Mouse (Mus musculus) layer of hippocampus, postnatal 25 days (tissue): Measurements from ENCODE around the gene Lrrn4cl. TPM values are rescaled to one million over a fixed set of nuclear protein-coding genes. Genes with fewer than 3 reads are reported as not detected.
"Not testable (repeated sequence)": the region's sequence is repeated elsewhere in the genome, so short reads cannot be mapped to it uniquely, and the experiment has no call there.

Source experiments
- DNase-seq, 2 experiments: peaks; one replicate each; pipeline ENCODE4 v3.0.0; 2022; ENCODE audit warnings: mixed read lengths in 2 of 2, low spot score in 1 of 2; ENCODE audit errors: extremely low spot score in 1 of 2
- total RNA-seq, 2 experiments: library from RNA; stranded (reverse); gene quantifications; 2 replicates each; pipeline ENCODE4 v1.2.3; 2021

Gene Lrrn4cl
- total RNA-seq, 2 experiments from 2014 or later = 0.28 to 0.47 TPM

DNA sequence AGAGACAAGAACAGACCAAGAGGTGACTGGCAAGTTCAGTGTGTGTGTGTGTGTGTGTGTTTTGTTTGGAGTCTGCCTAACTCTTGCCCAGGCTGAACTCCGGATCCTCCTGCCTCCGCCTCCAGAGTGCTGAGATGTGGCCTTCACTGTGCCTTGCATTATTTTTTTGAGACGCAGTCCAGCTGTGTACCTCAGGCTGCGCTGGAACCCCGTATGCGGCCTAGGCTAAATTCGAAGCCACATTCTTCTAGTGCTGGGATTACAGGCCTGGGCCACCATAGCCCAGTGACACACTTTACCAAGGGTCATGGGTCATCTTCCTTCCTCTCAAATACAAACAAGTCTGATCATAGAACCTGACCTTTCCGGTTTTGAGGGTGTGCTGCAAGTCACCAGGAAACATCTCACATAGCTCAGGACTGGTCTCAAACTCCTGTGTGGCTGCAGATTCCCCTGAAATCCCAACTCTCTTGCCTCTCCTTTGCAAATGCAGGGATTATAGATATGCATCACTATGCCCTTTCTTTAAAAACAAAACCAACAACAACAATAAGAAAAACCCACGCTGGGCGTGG lies 21.8 kb downstream of the Lrrn4cl start:
- DNase-seq = no peak

DNA sequence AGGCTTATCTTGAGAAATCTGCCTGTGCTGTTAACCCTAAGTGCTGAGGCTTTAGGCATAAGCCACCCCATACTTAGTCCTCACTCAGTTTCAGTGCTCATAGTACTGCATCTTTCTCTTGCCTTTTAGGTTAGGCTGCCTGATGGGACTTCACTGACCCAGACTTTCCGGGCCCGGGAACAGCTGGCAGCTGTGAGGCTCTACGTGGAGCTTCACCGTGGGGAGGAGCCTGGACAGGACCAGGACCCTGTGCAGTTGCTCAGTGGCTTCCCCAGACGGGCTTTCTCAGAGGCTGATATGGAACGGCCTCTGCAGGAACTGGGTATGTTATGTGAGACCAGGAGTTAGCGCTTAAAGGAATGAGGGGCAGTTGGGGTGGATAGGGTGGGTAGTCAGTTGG lies 24.5 kb downstream of the Lrrn4cl start:
- no peak for DNase-seq

DNA sequence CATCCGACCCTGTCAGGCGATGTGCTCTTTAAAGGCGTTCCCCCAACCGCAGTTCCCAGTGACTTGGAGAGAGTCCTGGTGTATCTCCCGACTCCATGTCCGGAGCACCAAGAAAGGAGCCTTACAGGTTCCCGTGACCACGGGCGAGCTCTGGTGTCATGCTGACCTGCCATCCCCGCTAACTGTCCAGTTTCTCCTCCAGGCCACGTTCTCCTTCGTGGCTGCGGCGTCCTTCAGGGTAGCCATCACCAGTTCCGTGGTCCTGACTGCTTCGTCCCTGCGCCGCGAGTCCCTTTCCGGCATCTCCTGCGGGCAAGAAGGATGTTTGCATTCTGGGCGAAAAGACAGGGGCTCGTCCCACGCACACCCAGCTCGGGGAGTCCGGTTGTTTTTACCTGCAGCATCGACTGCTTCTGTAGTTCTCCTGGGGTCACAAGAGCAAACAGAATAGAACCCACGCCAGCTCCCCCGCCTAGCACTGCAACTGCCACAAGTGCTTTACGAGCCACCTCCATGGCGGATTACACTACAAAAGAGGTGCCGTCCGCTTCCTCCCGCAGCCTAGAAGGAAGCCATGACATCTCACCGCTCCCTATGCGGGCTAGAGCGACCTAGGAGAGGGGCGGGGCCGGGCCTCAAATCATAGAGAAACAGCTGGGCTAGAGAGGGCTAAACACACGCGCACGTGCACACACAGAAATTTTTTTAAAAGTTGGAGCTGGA lies 29.9 kb downstream of the Lrrn4cl start, which contains the start of gene Uqcc3:
Gene Uqcc3 (minus strand): TSS at position 613 of the 723 bp plus-strand sequence.
- peak; percentile 78 for DNase-seq

DNA sequence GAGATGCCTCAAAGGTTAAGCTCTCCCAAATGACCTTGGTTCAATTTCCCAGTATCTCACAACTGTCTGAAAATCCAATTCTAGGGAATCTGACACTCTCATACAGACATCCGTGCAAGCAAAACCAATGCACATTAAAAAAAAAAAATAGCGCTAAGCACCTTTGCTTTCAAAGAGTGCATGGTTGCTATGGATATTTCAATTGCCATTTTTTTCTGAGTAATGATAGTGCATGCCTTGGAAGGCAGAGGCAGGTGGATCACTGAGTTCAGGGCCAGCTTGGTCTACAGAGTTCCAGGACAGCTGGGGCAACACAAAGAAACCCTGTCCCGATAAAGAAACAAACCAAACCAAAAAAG lies 30.4 kb downstream of the Lrrn4cl start:
- no peak for DNase-seq

DNA sequence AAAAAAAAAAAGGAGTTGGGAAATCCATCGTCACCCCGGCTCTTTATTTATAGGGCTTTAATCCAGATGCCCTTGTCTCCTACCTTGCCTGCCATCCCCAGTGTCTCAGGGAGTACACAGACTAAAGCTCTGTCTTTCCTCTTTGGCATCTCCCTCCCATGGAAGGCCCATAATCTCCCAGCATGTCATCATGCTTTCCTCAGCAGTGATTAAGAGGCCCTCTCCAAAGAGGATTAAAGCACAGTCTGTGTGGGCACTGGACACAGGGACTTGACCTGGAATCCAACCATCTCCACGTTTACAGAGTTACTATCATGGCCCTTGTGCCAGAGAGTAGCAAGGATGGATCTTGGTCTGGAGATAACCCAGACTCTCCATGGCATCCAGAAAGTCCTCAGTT lies 33.0 kb downstream of the Lrrn4cl start, which contains the start of the genes Lbhd1 and Gm49403:
Gene Lbhd1 (plus strand): TSS at position 117 of the 400 bp plus-strand sequence.
Gene Gm49403 (plus strand): TSS at position 315 of the 400 bp plus-strand sequence.
- DNase-seq = no peak

DNA sequence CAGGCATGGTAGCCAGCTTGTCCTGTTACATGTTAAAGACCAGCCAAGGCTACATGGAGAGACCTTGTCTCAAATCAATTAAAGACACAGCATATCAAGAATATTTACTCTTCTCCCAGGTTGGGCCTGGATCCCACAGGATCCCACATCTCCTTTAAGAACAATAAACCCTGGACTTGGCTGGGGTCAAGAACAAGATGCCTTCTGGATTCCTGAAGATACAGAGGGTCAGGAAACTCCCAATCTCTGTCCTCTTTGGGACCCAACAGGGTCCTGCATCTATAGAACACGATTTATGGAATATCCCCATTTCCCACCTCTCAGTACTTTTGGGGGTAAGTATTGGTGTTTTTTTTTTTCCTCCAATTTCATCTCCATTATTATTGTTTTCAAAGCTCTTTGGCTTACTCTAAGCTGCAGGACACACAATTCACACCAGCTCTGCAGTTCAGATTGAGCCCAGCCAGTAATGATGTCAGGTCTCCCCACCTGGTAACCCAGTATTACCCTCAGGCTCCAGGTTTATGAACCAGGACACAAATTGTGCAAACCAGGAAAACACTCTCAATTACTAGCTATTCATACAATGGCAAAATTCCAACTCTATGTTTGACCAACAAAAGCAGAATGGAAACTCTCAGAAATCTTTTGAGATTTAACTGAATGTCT lies 36.5 kb downstream of the Lrrn4cl start:
- DNase-seq = no peak

DNA sequence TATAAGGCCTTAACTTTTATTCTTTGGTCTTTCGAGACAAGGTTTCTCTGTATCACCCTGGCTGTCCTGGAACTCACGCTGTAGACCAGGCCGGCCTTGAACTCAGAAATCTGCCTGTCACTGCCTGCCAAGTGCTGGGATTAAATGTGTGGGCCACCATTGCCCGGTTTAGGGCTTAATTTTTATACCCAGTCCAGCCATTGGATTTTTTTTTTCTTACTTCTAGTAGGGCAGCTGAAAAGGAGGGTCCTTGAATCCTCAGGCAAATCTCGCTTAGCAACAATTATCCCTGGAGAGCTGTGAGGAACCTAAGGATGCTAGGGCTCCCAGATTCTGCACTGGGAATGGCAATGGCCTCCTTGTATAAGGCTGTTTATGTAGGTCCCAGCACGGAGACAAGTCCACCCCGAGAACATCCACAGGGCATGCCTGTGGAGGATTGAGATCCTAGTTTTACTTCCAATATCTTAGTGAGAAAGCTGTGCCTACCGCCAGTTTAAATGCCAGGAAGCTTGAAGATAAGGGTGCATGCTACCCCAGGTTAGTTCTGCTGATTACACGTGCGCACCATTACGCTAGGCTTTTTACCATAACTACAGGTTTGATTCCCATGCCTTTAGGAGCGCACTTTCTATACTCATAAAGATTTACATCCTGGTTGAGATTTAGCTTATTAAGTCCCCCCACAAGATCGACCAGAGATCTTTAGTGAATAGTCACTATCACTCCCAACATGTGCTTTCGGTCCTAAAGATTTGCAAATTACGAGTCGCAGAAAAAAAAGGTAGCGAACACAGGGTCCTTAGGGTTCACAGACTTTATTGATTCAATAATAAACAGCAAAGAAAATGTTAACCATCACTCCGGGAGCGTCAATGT lies 37.3 kb downstream of the Lrrn4cl start:
- no peak for DNase-seq

DNA sequence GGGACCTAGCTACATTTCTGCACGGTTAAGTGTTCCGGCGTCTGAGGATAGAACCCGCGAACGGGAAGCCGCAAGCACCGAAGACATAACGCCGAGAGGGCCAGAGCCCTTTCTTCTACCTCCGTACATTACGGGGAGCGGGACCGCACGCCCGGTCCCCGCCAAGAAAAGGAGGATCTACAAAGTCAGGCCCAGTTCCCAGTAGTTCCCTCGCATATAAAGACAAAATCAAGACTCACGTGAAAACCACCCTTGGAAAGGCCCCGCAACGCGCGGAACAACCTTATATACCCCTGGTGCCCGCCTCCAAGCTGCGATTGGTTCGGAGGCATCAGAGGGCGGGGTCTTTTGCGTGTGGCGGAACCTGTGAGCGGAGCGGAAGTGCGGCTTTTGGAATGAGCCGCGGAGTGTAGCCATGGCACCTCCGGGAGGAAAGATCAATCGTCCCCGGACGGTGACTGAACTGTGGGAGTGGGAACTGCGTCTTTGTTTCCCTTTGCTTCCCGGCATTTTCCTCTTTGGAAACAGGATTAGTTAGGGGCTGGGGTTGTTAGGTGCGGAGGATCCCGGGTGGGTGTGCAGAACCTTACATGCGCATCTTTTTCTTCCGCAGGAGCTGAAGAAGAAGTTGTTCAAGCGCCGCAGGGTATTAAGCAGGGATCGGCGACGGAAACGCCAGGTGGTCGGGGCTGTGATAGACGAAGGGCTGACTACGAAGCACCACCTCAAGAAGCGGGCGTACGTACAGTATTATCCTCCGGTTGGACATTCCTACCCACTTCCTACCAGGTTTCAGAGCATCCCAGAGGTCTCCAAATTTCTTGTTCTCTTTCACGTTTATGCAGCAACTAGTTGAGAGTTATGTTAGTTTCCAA lies 38.2 kb downstream of the Lrrn4cl start, which contains the start of the genes 1810009A15Rik and Gm49416:
Gene 1810009A15Rik (plus strand): TSS at position 343 of the 875 bp plus-strand sequence.
Gene Gm49416 (plus strand): TSS at position 416 of the 875 bp plus-strand sequence.
- DNase-seq = peak; percentile 81 to 85

DNA sequence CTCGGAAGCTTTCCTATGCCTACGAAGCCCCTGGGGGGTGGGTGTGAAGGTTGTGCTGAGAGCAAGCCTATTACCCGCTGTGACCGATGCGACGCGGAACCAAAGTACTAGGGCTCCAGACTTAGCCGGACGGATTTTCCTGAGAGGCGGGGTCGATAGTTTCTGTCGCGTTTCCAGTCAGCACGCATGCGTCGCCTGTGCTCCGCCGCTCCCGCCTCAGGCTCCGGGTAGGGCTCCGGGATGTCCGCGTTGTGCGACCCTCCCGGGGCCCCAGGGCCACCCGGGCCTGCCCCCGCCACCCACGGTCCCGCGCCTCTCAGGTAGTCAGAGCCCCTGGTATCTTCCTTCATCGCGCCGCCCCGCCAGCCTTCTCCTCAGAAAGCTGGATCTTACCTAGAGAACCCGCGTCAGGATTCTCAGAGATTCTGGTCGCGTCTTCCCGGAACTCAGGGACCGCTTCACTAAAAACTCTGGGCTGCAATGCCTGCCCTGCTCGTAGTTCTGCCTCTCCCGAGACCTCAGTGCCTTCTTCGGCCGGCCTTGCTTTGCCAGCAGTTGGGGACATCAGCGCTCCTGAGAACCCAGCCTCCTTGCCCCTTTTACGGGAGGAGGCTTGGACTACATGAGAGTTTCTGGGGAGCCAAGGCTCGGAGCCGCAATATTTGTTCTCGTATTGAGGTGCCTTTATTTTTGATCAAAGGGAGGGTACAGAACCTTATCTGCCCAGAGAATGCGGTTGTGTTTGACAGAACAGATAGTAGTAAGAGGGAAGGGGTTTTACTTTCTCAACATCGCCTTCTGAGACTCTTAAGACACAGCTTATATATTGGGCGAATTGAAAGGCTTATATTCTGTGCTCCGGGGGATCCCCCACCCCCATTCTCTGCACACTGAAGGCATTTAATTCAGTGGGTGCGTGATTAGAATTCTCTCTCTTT lies 42.5 kb downstream of the Lrrn4cl start, which contains the start of gene Ints5:
Gene Ints5 (plus strand): TSS at position 177 of the 938 bp plus-strand sequence.
- DNase-seq = peak; percentile 79 to 87

DNA sequence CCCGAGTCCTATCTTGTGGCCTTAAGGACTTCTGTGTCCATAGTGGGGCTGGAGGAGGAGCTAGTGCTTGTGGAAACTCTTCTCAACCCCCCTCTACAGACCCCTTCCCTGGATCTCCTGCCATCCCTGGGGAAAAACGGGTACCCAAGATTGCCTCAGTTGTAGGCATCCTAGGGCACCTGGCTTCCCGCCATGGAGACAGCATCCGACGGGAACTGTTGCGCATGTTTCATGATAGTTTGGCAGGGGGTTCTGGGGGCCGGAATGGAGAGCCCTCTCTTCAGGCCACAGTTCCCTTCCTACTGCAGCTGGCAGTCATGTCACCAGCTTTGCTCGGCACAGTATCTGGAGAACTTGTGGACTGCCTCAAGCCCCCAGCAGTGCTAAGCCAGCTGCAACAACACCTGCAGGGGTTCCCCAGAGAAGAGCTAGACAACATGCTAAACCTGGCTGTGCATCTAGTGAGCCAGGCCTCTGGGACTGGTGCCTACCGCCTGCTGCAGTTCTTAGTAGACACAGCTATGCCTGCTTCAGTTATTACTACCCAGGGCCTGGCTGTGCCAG lies 44.9 kb downstream of the Lrrn4cl start:
- no peak for DNase-seq

DNA sequence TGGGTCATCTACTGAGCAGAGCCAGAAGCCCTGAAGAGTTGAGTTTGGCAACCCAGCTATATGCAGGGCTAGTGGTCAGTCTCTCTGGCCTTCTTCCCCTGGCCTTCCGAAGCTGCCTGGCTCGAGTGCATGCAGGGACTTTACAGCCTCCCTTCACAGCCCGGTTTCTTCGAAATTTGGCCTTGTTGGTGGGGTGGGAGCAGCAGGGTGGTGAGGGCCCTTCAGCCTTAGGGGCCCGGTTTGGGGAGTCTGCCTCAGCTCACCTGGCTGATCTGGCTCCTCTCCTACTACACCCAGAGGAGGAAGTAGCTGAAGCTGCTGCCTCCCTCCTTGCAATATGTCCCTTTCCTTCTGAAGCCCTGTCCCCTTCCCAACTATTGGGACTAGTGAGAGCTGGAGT lies 45.7 kb downstream of the Lrrn4cl start:
- not testable (repeated sequence) for DNase-seq

DNA sequence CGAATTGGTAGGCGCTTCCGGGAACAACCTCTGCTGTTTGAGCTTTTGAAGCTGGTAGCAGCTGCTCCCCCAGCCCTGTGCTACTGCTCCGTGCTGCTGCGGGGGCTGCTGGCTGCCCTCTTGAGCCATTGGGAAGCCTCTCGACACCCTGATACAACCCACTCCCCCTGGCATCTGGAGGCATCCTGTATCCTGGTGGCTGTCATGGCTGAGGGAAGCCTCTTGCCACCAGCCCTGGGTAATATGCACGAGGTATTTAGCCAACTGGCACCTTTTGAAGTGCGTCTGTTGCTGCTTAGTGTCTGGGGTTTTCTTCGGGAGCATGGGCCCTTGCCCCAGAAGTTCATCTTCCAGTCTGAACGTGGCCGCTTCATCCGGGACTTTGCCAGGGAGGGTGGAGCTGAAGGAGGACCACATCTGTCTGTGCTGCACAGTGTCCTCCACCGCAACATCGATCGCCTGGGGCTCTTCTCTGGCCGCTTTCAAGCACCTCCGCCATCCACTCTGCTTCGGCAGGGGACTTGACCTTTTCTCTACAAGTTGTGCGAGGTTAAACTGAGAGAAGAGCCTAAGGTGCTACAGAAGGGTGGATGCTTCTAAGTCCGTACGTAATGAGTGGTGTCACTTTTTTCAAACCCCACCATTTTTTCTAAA lies 46.8 kb downstream of the Lrrn4cl start:
- not testable (repeated sequence) for DNase-seq

DNA sequence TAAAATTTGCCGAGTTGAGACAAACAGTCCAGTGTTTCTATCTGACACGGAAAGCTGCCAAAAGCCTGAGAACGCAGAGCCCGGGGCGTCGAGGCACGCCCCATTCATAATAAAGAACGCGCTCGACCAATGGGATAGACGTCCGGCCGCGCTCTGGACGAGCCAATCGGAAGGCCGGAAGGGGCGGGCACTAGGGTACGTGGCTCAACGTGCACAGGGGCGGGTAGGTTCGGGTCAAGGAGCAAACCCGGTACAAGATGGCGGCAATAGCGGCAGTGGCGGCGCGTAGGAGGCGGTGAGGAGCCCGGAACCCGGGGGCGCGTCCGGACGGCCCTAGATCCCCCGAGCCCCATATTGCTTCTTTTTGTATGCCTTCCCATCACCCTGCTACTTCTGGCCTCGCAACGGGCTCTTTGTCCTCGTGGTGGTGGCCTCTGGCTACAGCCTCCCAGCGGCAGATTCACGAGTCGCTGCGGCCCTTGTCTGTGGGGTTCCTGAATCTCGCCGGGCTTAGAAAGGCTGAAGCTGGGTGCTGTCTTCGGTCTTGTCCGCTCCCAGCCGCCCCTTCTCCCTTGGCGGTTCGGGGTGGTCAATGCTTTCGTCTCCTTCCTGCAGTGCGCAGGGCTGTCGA lies 47.4 kb downstream of the Lrrn4cl start, which contains the start of gene Ganab:
Gene Ganab (plus strand): TSS at position 207 of the 631 bp plus-strand sequence.
- peak; percentile 86 to 87 for DNase-seq

DNA sequence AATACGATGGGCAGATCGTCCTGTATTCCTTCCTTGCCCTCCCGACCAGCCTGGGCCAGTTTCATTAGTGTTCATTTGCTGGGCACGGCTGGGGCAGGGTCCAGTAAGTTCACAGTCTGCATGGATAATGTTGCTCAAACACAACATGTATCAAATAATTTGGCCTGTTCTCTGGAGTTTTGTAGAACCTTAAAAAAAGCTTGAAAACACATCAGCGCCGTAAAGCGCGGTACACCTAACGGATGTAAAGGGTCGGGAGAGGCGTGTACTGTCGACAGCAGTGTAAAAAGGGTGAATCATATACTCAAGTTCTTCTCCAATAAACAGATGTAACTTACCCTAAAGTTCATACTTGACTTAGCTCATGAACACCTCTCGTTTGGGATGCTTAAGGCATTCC lies 48.0 kb downstream of the Lrrn4cl start:
- no peak for DNase-seq

DNA sequence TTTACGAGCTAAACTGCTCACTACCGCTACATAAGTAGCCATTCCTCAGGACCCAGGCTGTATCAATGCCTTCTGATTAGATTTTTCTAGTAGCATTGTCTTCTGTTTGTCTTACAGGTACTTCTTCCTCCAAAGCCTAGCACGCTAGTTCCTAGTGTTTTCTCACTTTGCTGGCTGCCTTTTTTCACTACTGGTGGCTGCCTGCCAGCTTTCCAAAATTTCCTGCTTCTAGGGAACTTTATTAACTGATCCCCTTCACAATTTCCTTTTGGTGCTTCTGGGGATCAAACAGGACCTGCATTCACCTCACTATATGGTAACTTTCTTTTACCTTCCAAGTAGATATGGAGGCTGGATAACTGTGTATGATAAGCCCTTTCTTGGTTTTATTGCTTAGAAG lies 48.5 kb downstream of the Lrrn4cl start:
- no peak for DNase-seq

DNA sequence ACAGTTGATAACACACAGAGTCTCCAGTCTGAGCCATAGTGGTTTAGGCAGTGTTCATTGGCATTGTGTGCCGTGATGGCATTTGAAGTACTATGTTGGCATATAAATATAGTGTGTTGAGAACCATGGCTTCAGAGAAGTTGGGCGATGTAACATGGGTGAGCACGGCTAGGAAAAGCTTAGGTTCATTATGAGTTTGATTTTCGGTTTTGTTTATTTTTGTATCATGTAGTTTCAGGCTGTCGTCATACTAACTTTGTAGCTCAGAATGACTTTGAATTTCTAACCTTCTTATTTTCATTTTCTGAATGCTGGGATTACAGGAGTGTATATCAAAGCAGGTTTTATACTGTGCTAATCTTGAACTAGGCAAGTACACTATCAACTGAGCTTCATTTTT lies 52.8 kb downstream of the Lrrn4cl start:
- no peak for DNase-seq
